Mouse (Mus musculus) limb, embryonic 14.5 days (tissue): ENCODE data around the gene Anks1b. TPM values are rescaled to one million over a fixed set of nuclear protein-coding genes. Genes with fewer than 3 reads are reported as not detected.

Source experiments
- ATAC-seq: fragments of 200-750 bp; cut with Nextera tagmentation; 2 replicates; pipeline ENCODE4 v1.8.0; 2017; ENCODE audit warnings: low read depth, moderate number of reproducible peaks, moderate TSS enrichment; ENCODE audit not compliant: low FRiP score
- DNase-seq: peaks from one replicate; pipeline ENCODE4 v3.0.0-alpha.2; 2015; ENCODE audit warnings: low spot score
- H3K27ac ChIP-seq: fragments of 300-500 bp; sonication (generic); replicated peaks from 2 replicates; pipeline ENCODE4 v1.5.1; 2014; ENCODE audit warnings: low read depth, mild to moderate bottlenecking, low read length, moderate library complexity, mixed read lengths
- H3K27me3 ChIP-seq: fragments of 300-500 bp; sonication (generic); 2 replicates; pipeline ENCODE4 v1.6.1; 2014; ENCODE audit warnings: low read length, mixed read lengths; ENCODE audit not compliant: control insufficient read depth, insufficient read depth
- H3K36me3 ChIP-seq: fragments of 300-500 bp; sonication (generic); 2 replicates; pipeline ENCODE4 v1.6.1; 2014; ENCODE audit warnings: mild to moderate bottlenecking, low read length, moderate library complexity, mixed read lengths; ENCODE audit not compliant: control insufficient read depth, insufficient read depth
- H3K4me1 ChIP-seq: fragments of 300-500 bp; sonication (generic); 2 replicates; pipeline ENCODE4 v1.6.1; 2014; ENCODE audit warnings: antibody characterized with exemption, low read length, mixed read lengths; ENCODE audit not compliant: control insufficient read depth, insufficient read depth
- H3K4me2 ChIP-seq: fragments of 300-500 bp; sonication (generic); replicated peaks from 2 replicates; pipeline ENCODE4 v1.6.1; 2014; ENCODE audit warnings: low read depth, mild to moderate bottlenecking, low read length, moderate library complexity; ENCODE audit not compliant: severe bottlenecking
- H3K4me3 ChIP-seq: fragments of 300-500 bp; sonication (generic); replicated peaks from 2 replicates; pipeline ENCODE4 v1.5.1; 2014; ENCODE audit warnings: low read length
- H3K9ac ChIP-seq: fragments of 300-500 bp; sonication (generic); 2 replicates; pipeline ENCODE4 v1.6.1; 2014; ENCODE audit warnings: mild to moderate bottlenecking, low read depth, low read length, moderate library complexity; ENCODE audit not compliant: severe bottlenecking
- H3K9me3 ChIP-seq: fragments of 300-500 bp; sonication (generic); 2 replicates; pipeline ENCODE4 v1.6.1; 2016; ENCODE audit warnings: low read length; ENCODE audit not compliant: control insufficient read depth
- POLR2A ChIP-seq: fragments of 200-500 bp; IDR thresholded peaks from 2 replicates; pipeline ENCODE4 v1.8.0; 2012; ENCODE audit warnings: inconsistent platforms, mild to moderate bottlenecking, moderate library complexity, borderline replicate concordance; ENCODE audit not compliant: insufficient read depth, insufficient read length; ENCODE audit errors: extremely low read depth
- WGBS: fragments of 180-500 bp; shearing (Covaris S2); extraction: QIAGEN DNeasy Blood & Tissue Kit; methylation state at CpG from one replicate; pipeline ENCODE4 v1.1.7; 2014; 5-methylcytosine and 5-hydroxymethylcytosine counted together
- polyA plus RNA-seq, 2 experiments: library from polyadenylated mRNA; depleted of rRNA in 1 of 2; stranded (reverse) in 1 of 2; unstranded in 1 of 2; fragments of >200 nt; fragmentation: Nextera tagmentation in 1 of 2; extraction: Ambion mirVana in 1 of 2; gene quantifications; 2 replicates each; pipeline versions ENCODE4 v1.2.1 to v1.2.3; 2012 to 2014

The Anks1b gene
- polyA plus RNA-seq, 2 experiments = 2.6 to 4.3 TPM

GRCm38 (mm10) chr10:90400382-90400781, 527.1 kb downstream of the Anks1b start:
- TF ChIP-seq POLR2A = no peak
- no peaks in the 10 kb centered on the region for H3K9me3 ChIP-seq
- H3K27ac ChIP-seq = no peak overlapping the region
- no peaks in the 10 kb centered on the region for H3K4me1 ChIP-seq
- WGBS = 87% methylated on average over 4 of the region's 4 CpGs
- H3K4me2 ChIP-seq = no peak overlapping the region
- DNase-seq (no peak), ATAC-seq (no peak)
- no peak overlapping the region for H3K4me3 ChIP-seq
- H3K9ac ChIP-seq = no peak overlapping the region
- H3K27me3 ChIP-seq = no peaks in the 10 kb centered on the region
- no peaks in the 10 kb centered on the region for H3K36me3 ChIP-seq

GRCm38 (mm10) chr10:90408484-90408883, 535.2 kb downstream of the Anks1b start:
- no peak for TF ChIP-seq POLR2A
- no peaks in the 10 kb centered on the region for H3K9me3 ChIP-seq
- no peaks in the 10 kb centered on the region for H3K4me1 ChIP-seq
- DNase-seq = no peak
- no peaks in the 10 kb centered on the region for H3K36me3 ChIP-seq
- ATAC-seq = no peak
- H3K9ac ChIP-seq = no peak overlapping the region
- no peak overlapping the region for H3K27ac ChIP-seq
- H3K4me3 ChIP-seq = no peak overlapping the region
- H3K4me2 ChIP-seq = no peak overlapping the region
- H3K27me3 ChIP-seq = no peaks in the 10 kb centered on the region
- 76% methylated on average over 2 of the region's 2 CpGs for WGBS

GRCm38 (mm10) chr10:90431527-90431926, 558.2 kb downstream of the Anks1b start:
- H3K4me2 ChIP-seq = no peak overlapping the region
- H3K9me3 ChIP-seq = no peaks in the 10 kb centered on the region
- peaks cover 8% of the 10 kb centered on the region for H3K4me1 ChIP-seq
- no peak for TF ChIP-seq POLR2A
- no peaks in the 10 kb centered on the region for H3K27me3 ChIP-seq
- no peak for DNase-seq
- no peaks in the 10 kb centered on the region for H3K36me3 ChIP-seq
- no peak overlapping the region for H3K27ac ChIP-seq
- no peak for ATAC-seq
- whole genome bisulfite sequencing = 65% methylated on average over 5 of the region's 5 CpGs
- no peak overlapping the region for H3K9ac ChIP-seq
- no peak overlapping the region for H3K4me3 ChIP-seq

- Histone ChIP-seq H3K4me2 (peak overlapping the region; percentile 29; the same call in 1 of the 2 replicates), H3K9me3 (no peaks in the 10 kb centered on the region), H3K4me1 (peaks cover 8% of the 10 kb centered on the region), H3K4me3 (0 out of 2 replicates have a peak overlapping the region, but pooled peaks have one; percentile 13), H3K27ac (no peak overlapping the region), H3K9ac (no peak overlapping the region), H3K27me3 (no peaks in the 10 kb centered on the region), H3K36me3 (no peaks in the 10 kb centered on the region)
- no peak for TF ChIP-seq POLR2A
- WGBS = 23% methylated on average over 9 of the region's 9 CpGs
- DNase-seq (no peak), ATAC-seq (no peak)
Measured at GRCm38 (mm10) chr10:90431974-90432373, 558.7 kb downstream of the Anks1b start.

- no peak for TF ChIP-seq POLR2A
- no peak for DNase-seq
- WGBS = 31% methylated on average over 12 of the region's 12 CpGs
Measured at GRCm38 (mm10) chr10:90432479-90432878, 559.2 kb downstream of the Anks1b start.

GRCm38 (mm10) chr10:90441036-90441435, 567.7 kb downstream of the Anks1b start:
- TF ChIP-seq POLR2A = no peak

More at GRCm38 (mm10) chr10:90432479-90432878, 559.2 kb downstream of the Anks1b start:
- no peak for ATAC-seq
- no peaks in the 10 kb centered on the region for H3K9me3 ChIP-seq
- H3K27me3 ChIP-seq = no peaks in the 10 kb centered on the region
- peaks cover 8% of the 10 kb centered on the region for H3K4me1 ChIP-seq
- peak overlapping the region; percentile 29; the same call in 1 of the 2 replicates for H3K4me2 ChIP-seq
- H3K4me3 ChIP-seq = peak overlapping the region; percentile 13; the same call in 1 of the 2 replicates
- H3K36me3 ChIP-seq = no peaks in the 10 kb centered on the region
- H3K9ac ChIP-seq = 0 out of 2 replicates have a peak overlapping the region, but pooled peaks have one; percentile 28
- no peak overlapping the region for H3K27ac ChIP-seq

More at GRCm38 (mm10) chr10:90441036-90441435, 567.7 kb downstream of the Anks1b start:
- H3K4me3 ChIP-seq = no peak overlapping the region
- no peaks in the 10 kb centered on the region for H3K27me3 ChIP-seq
- no peaks in the 10 kb centered on the region for H3K36me3 ChIP-seq
- ATAC-seq (no peak), DNase-seq (no peak)
- no peak overlapping the region for H3K4me2 ChIP-seq
- WGBS = 71% methylated on average over 4 of the region's 4 CpGs
- H3K27ac ChIP-seq = no peak overlapping the region
- no peaks in the 10 kb centered on the region for H3K4me1 ChIP-seq
- H3K9me3 ChIP-seq = no peaks in the 10 kb centered on the region
- no peak overlapping the region for H3K9ac ChIP-seq
